In the genomic region with DNA sequence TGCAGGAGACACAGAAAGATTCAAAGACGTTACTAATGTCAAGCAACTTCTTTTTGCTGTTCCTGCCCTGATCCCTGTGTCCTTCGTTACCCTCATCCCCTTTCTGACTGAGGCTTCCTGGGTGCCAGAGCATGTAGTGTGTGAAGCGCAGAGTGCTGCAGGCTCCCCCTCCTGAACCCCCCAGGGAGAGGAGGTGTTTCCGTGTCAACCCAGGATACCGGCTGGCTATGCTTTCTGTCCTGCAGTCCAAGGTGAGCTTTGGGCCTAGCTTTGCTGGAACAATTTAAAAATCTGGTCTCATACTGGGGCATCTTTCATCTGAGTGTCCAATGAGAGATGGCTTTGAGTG, we compare ENCODE assay signal across 10 mouse cellular contexts.
A peak's percentile ranks its signal among the peaks of the same experiment; 100 is the strongest.
DNase-seq lines count a peak whose midpoint lies in the region; ATAC-seq and TF ChIP-seq lines count a peak whose summit lies in the region.
"Had no signal": no experiment of that assay in that cellular context is flagged by ENCODE, and none has a peak within 500 bp of the region (broad histone marks: within the 10 kb centered on the region; RNA-seq: fewer than 3 reads in every experiment).

No protein-coding gene starts in this region.

- H3K36me3 ChIP-seq in intestine, embryonic 14.5 days (ENCODE audit: control insufficient read depth, insufficient read depth, low read length) = no peaks in the 10 kb centered on the region
- H3K36me3 ChIP-seq in intestine, postnatal 0 days (ENCODE audit: control insufficient read depth, insufficient read depth) = no peaks in the 10 kb centered on the region
- no peaks in the 10 kb centered on the region for H3K36me3 ChIP-seq in stomach, embryonic 14.5 days (ENCODE audit: control insufficient read depth, insufficient read depth, low read length)
- H3K36me3 ChIP-seq in stomach, postnatal 0 days (ENCODE audit: control insufficient read depth, insufficient read depth, low read length) = no peaks in the 10 kb centered on the region

- H3K4me1 ChIP-seq in intestine, embryonic 14.5 days (replicated peaks; ENCODE audit: control insufficient read depth, insufficient read depth, low read length) = no peaks in the 10 kb centered on the region
- H3K4me1 ChIP-seq in intestine, postnatal 0 days (replicated peaks; ENCODE audit: control insufficient read depth, insufficient read depth, low read length) = no peaks in the 10 kb centered on the region
- H3K4me1 ChIP-seq in stomach, embryonic 14.5 days (ENCODE audit: control insufficient read depth, insufficient read depth, low read length) = 0 out of 2 replicates have a peak, but pooled peaks cover 3% of the 10 kb centered on the region
- H3K4me1 ChIP-seq in stomach, postnatal 0 days (replicated peaks; ENCODE audit: control insufficient read depth, insufficient read depth) = no peaks in the 10 kb centered on the region

- peak; percentile 17 for DNase-seq in adrenal gland, postnatal 14 days
- DNase-seq in adrenal gland, postnatal 4 days (ENCODE audit: low spot score in 2 of 2) = no peak
- no peak for DNase-seq in intestine, embryonic 14.5 days (ENCODE audit: low spot score)
- DNase-seq in stomach, postnatal 0 days (ENCODE audit: low spot score) = no peak
- DNase-seq in spleen, postnatal 10 days (ENCODE audit: low spot score in 2 of 2) = no peak

- no peaks in the 10 kb centered on the region for H3K27me3 ChIP-seq in intestine, embryonic 14.5 days (replicated peaks; ENCODE audit: control insufficient read depth, insufficient read depth, low read length)
- no peaks in the 10 kb centered on the region for H3K27me3 ChIP-seq in intestine, postnatal 0 days (replicated peaks; ENCODE audit: control insufficient read depth, insufficient read depth, low read length)
- no peaks in the 10 kb centered on the region for H3K27me3 ChIP-seq in stomach, embryonic 14.5 days (ENCODE audit: control insufficient read depth, insufficient read depth, low read length)
- no peaks in the 10 kb centered on the region for H3K27me3 ChIP-seq in stomach, postnatal 0 days (ENCODE audit: control insufficient read depth, insufficient read depth, low read length)

- H3K27ac ChIP-seq in intestine, embryonic 14.5 days (ENCODE audit: low read depth) = no peak overlapping the region
- no peak overlapping the region for H3K27ac ChIP-seq in intestine, postnatal 0 days (ENCODE audit: low read depth, low read length)
- H3K27ac ChIP-seq in stomach, embryonic 14.5 days (ENCODE audit: low read length) = no peak overlapping the region
- H3K27ac ChIP-seq in stomach, postnatal 0 days (replicated peaks) = no peak overlapping the region
- H3K27ac ChIP-seq: macrophage had no signal

- no peak for ATAC-seq in intestine, embryonic 14.5 days (replicated peaks; ENCODE audit: low FRiP score, low TSS enrichment, low read depth)
- no peak for ATAC-seq in intestine, postnatal 0 days
- ATAC-seq in stomach, embryonic 14.5 days (ENCODE audit: insufficient number of reproducible peaks, insufficient read depth, low FRiP score, low read depth) = no peak
- no peak for ATAC-seq in stomach, postnatal 0 days (ENCODE audit: low FRiP score, low TSS enrichment)
- no peak for ATAC-seq in activated CD4-positive, CD25-positive, alpha-beta regulatory T cell, adult 4 months

- H3K9me3 ChIP-seq in intestine, embryonic 14.5 days (ENCODE audit: control insufficient read depth, low read length) = no peaks in the 10 kb centered on the region
- no peaks in the 10 kb centered on the region for H3K9me3 ChIP-seq in intestine, postnatal 0 days (ENCODE audit: control insufficient read depth)
- no peaks in the 10 kb centered on the region for H3K9me3 ChIP-seq in stomach, embryonic 14.5 days (ENCODE audit: control insufficient read depth, low read depth, low read length)
- no peaks in the 10 kb centered on the region for H3K9me3 ChIP-seq in stomach, postnatal 0 days (ENCODE audit: control insufficient read depth, low read length)

- H3K4me2 ChIP-seq in intestine, embryonic 14.5 days (ENCODE audit: low read length) = peak overlapping the region; percentile 26
- no peak overlapping the region for H3K4me2 ChIP-seq in intestine, postnatal 0 days (replicated peaks; ENCODE audit: low read depth)
- 0 out of 2 replicates have a peak overlapping the region, but pooled peaks have one; percentile 15 for H3K4me2 ChIP-seq in stomach, embryonic 14.5 days (replicated peaks; ENCODE audit: low read depth, low read length)
- H3K4me2 ChIP-seq in stomach, postnatal 0 days (replicated peaks; ENCODE audit: low read depth) = no peak overlapping the region

- WGBS in intestine, embryonic 14.5 days = 74% methylated on average over 5 of the region's 5 CpGs
- WGBS in intestine, postnatal 0 days = 81% methylated on average over 5 of the region's 5 CpGs
- WGBS in stomach, embryonic 14.5 days = 59% methylated on average over 5 of the region's 5 CpGs
- 69% methylated on average over 5 of the region's 5 CpGs for WGBS in stomach, postnatal 0 days

- TF ChIP-seq EP300 in stomach, postnatal 0 days (optimal IDR thresholded peaks at IDR 0.05) = no peak

- H3K9ac ChIP-seq in intestine, embryonic 14.5 days (ENCODE audit: low read length) = no peak overlapping the region
- H3K9ac ChIP-seq in intestine, postnatal 0 days (ENCODE audit: low read depth, low read length) = no peak overlapping the region
- H3K9ac ChIP-seq in stomach, embryonic 14.5 days (replicated peaks; ENCODE audit: low read depth, low read length) = no peak overlapping the region
- H3K9ac ChIP-seq in stomach, postnatal 0 days (ENCODE audit: low read length) = no peak overlapping the region

- no peak for TF ChIP-seq CTCF in intestine, postnatal 0 days (IDR thresholded peaks at IDR 0.05; ENCODE audit: low read depth)
- TF ChIP-seq CTCF in stomach, postnatal 0 days (IDR thresholded peaks at IDR 0.05; ENCODE audit: low read depth) = no peak

- H3K4me3 ChIP-seq in intestine, embryonic 14.5 days (ENCODE audit: low read depth, low read length) = no peak overlapping the region
- H3K4me3 ChIP-seq in intestine, postnatal 0 days (ENCODE audit: low read depth, low read length) = no peak overlapping the region
- no peak overlapping the region for H3K4me3 ChIP-seq in stomach, embryonic 14.5 days (ENCODE audit: low read depth, low read length)
- H3K4me3 ChIP-seq in stomach, postnatal 0 days (ENCODE audit: low read depth, low read length) = no peak overlapping the region
- H3K4me3 ChIP-seq: erythroblast, embryonic 14.5 days had no signal

Comparison
In these comparisons a context has a peak if more than half of its experiments do, and no peak if none do; other contexts are left out.
1. H3K4me2 ChIP-seq: peak in intestine, embryonic 14.5 days (single experiment) and stomach, embryonic 14.5 days (single experiment); none in intestine, postnatal 0 days (single experiment) and stomach, postnatal 0 days (single experiment).